Mouse (Mus musculus): ENCODE results near the gene Mgat4a. TPM values are rescaled to one million over a fixed set of nuclear protein-coding genes. Genes with fewer than 3 reads are reported as not detected.

The Mgat4a gene
- total and polyA plus RNA-seq, 3 experiments, result 4.5 to 11.8 (median 8.7) TPM

- no peak for TF ChIP-seq EP300 (IDR thresholded peaks at IDR 0.05; ENCODE audit: insufficient read depth, low read depth, low read length)
- no peak for TF ChIP-seq POLR2A (IDR thresholded peaks at IDR 0.05; ENCODE audit: insufficient read depth, low read depth, low read length)
- no peak for TF ChIP-seq CTCF (IDR thresholded peaks at IDR 0.05)
- 84% methylated on average over 8 of the region's 8 CpGs for WGBS
- intact Hi-C loops (cut with DNase I), result no loop called here
- no peaks in the 10 kb centered on the region for H3K36me3 ChIP-seq (ENCODE audit: control insufficient read depth, insufficient read depth, low read length)
- H3K4me3 ChIP-seq, result no peak overlapping the region
- no peak overlapping the region for H3K9ac ChIP-seq (ENCODE audit: low read depth, low read length)
- H3K79me2 ChIP-seq (replicated peaks; ENCODE audit: control insufficient read depth, insufficient read depth, low read length), result no peaks in the 10 kb centered on the region
- H3K27me3 ChIP-seq (ENCODE audit: control insufficient read depth, insufficient read depth, low read length), result no peaks in the 10 kb centered on the region
- no peaks in the 10 kb centered on the region for H3K4me1 ChIP-seq (ENCODE audit: control insufficient read depth, insufficient read depth, low read length)
- DNase-seq, result no peak
- H3K27ac ChIP-seq, result no peak overlapping the region
Observed at GRCm38 (mm10) chr1:37408059-37408458, 132.8 kb downstream of the Mgat4a start.

- Histone ChIP-seq H3K9ac (ENCODE audit: low read depth, low read length) (no peak overlapping the region), H3K27me3 (ENCODE audit: control insufficient read depth, insufficient read depth, low read length) (no peaks in the 10 kb centered on the region), H3K4me1 (ENCODE audit: control insufficient read depth, insufficient read depth, low read length) (no peaks in the 10 kb centered on the region), H3K27ac (no peak overlapping the region), H3K79me2 (replicated peaks; ENCODE audit: control insufficient read depth, insufficient read depth, low read length) (no peaks in the 10 kb centered on the region), H3K4me3 (no peak overlapping the region), H3K36me3 (ENCODE audit: control insufficient read depth, insufficient read depth, low read length) (no peaks in the 10 kb centered on the region)
- 79% methylated on average over 8 of the region's 8 CpGs for WGBS
- TF ChIP-seq EP300 (IDR thresholded peaks at IDR 0.05; ENCODE audit: insufficient read depth, low read depth, low read length), result no peak
- no peak for TF ChIP-seq CTCF (IDR thresholded peaks at IDR 0.05)
- no peak for TF ChIP-seq POLR2A (IDR thresholded peaks at IDR 0.05; ENCODE audit: insufficient read depth, low read depth, low read length)
- no peak for DNase-seq
- intact Hi-C loops (cut with DNase I), result no loop called here
Observed at GRCm38 (mm10) chr1:37407228-37407627, 133.6 kb downstream of the Mgat4a start.

GRCm38 (mm10) chr1:37405137-37405536, 135.7 kb downstream of the Mgat4a start:
- Histone ChIP-seq H3K4me1 (ENCODE audit: control insufficient read depth, insufficient read depth, low read length) (no peaks in the 10 kb centered on the region), H3K27ac (no peak overlapping the region), H3K36me3 (ENCODE audit: control insufficient read depth, insufficient read depth, low read length) (no peaks in the 10 kb centered on the region), H3K79me2 (replicated peaks; ENCODE audit: control insufficient read depth, insufficient read depth, low read length) (no peaks in the 10 kb centered on the region), H3K9ac (ENCODE audit: low read depth, low read length) (no peak overlapping the region), H3K27me3 (ENCODE audit: control insufficient read depth, insufficient read depth, low read length) (no peaks in the 10 kb centered on the region), H3K4me3 (no peak overlapping the region)
- no peak for DNase-seq
- intact Hi-C loops (cut with DNase I), result no loop called here
- TF ChIP-seq POLR2A (IDR thresholded peaks at IDR 0.05; ENCODE audit: insufficient read depth, low read depth, low read length) (no peak), EP300 (IDR thresholded peaks at IDR 0.05; ENCODE audit: insufficient read depth, low read depth, low read length) (no peak), CTCF (IDR thresholded peaks at IDR 0.05) (no peak)
- 88% methylated on average over 2 of the region's 2 CpGs for WGBS

- Histone ChIP-seq H3K4me3 (no peak overlapping the region), H3K79me2 (replicated peaks; ENCODE audit: control insufficient read depth, insufficient read depth, low read length) (no peaks in the 10 kb centered on the region), H3K4me1 (ENCODE audit: control insufficient read depth, insufficient read depth, low read length) (no peaks in the 10 kb centered on the region), H3K27ac (no peak overlapping the region), H3K9ac (ENCODE audit: low read depth, low read length) (no peak overlapping the region), H3K36me3 (ENCODE audit: control insufficient read depth, insufficient read depth, low read length) (no peaks in the 10 kb centered on the region), H3K27me3 (ENCODE audit: control insufficient read depth, insufficient read depth, low read length) (no peaks in the 10 kb centered on the region)
- TF ChIP-seq CTCF (IDR thresholded peaks at IDR 0.05), result peak; percentile 87
- TF ChIP-seq POLR2A (IDR thresholded peaks at IDR 0.05; ENCODE audit: insufficient read depth, low read depth, low read length), result no peak
- peak; percentile 49; the same call in 1 of the 2 replicates for TF ChIP-seq EP300 (IDR thresholded peaks at IDR 0.05; ENCODE audit: insufficient read depth, low read depth, low read length)
- 60% methylated on average over 4 of the region's 4 CpGs for WGBS
- intact Hi-C loops (cut with DNase I), result loop anchor here (1.0 to 5.0 kb wide), 2 partner anchors 129 to 619 kb away; no protein-coding TSS in a partner anchor
- peak; percentile 45 to 61 for DNase-seq
Observed at GRCm38 (mm10) chr1:37401687-37402086, 139.1 kb downstream of the Mgat4a start.

- intact Hi-C loops (cut with DNase I), result loop anchor here (5.0 kb wide), 1 partner anchor 617 kb away; no protein-coding TSS in a partner anchor
- no peak for DNase-seq
- Histone ChIP-seq H3K36me3 (ENCODE audit: control insufficient read depth, insufficient read depth, low read length) (no peaks in the 10 kb centered on the region), H3K4me1 (ENCODE audit: control insufficient read depth, insufficient read depth, low read length) (no peaks in the 10 kb centered on the region), H3K9ac (ENCODE audit: low read depth, low read length) (no peak overlapping the region), H3K27me3 (ENCODE audit: control insufficient read depth, insufficient read depth, low read length) (no peaks in the 10 kb centered on the region), H3K4me3 (no peak overlapping the region), H3K27ac (no peak overlapping the region), H3K79me2 (replicated peaks; ENCODE audit: control insufficient read depth, insufficient read depth, low read length) (no peaks in the 10 kb centered on the region)
- TF ChIP-seq EP300 (IDR thresholded peaks at IDR 0.05; ENCODE audit: insufficient read depth, low read depth, low read length) (no peak), POLR2A (IDR thresholded peaks at IDR 0.05; ENCODE audit: insufficient read depth, low read depth, low read length) (no peak), CTCF (IDR thresholded peaks at IDR 0.05) (no peak)
- 77% methylated on average over 8 of the region's 8 CpGs for WGBS
Observed at GRCm38 (mm10) chr1:37399734-37400133, 141.1 kb downstream of the Mgat4a start.

- Histone ChIP-seq H3K4me1 (ENCODE audit: control insufficient read depth, insufficient read depth, low read length) (no peaks in the 10 kb centered on the region), H3K36me3 (ENCODE audit: control insufficient read depth, insufficient read depth, low read length) (no peaks in the 10 kb centered on the region), H3K9ac (ENCODE audit: low read depth, low read length) (no peak overlapping the region), H3K79me2 (replicated peaks; ENCODE audit: control insufficient read depth, insufficient read depth, low read length) (no peaks in the 10 kb centered on the region), H3K27me3 (ENCODE audit: control insufficient read depth, insufficient read depth, low read length) (no peaks in the 10 kb centered on the region), H3K4me3 (no peak overlapping the region), H3K27ac (no peak overlapping the region)
- TF ChIP-seq EP300 (IDR thresholded peaks at IDR 0.05; ENCODE audit: insufficient read depth, low read depth, low read length) (no peak), POLR2A (IDR thresholded peaks at IDR 0.05; ENCODE audit: insufficient read depth, low read depth, low read length) (no peak), CTCF (IDR thresholded peaks at IDR 0.05) (no peak)
- DNase-seq, result no peak
- intact Hi-C loops (cut with DNase I), result no loop called here
- WGBS, result 73% methylated on average over 3 of the region's 3 CpGs
Observed at GRCm38 (mm10) chr1:37398961-37399360, 141.9 kb downstream of the Mgat4a start.
